Mouse (Mus musculus) 416B (cell line): ENCODE data around the gene Gm21992.
"Not testable (repeated sequence)": the region's sequence is repeated elsewhere in the genome, so short reads cannot be mapped to it uniquely, and the experiment has no call there.

Experiments
- DNase-seq: peaks from one replicate; pipeline ENCODE4 v3.0.0; 2011; ENCODE audit warnings: low read depth

Gene Gm21992

GRCm38 (mm10) chr19:4812334-4812949 lies 1.0 kb upstream of the Gm21992 start:
- peak; percentile 74 for DNase-seq

DNA sequence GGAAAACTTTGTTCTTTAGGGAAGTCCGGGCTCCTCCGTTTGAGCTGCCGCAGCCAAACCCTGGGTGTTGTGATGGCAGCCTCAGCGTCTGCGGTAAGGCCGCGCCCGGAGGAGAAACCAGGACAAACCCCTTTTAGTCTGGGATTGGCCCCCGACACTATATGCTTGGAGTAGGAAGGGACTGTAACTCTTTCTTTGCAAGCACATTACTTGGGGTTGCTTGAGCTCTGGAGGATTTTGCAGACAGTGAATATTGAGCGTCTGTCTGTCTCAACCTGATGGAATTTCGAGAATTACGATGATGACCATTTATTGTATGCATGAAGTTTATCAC lies 464 bp upstream of the Gm21992 start:
- DNase-seq: no peak

GRCm38 (mm10) chr19:4810746-4811062 lies 708 bp downstream of the Gm21992 start:
- no peak for DNase-seq

DNA sequence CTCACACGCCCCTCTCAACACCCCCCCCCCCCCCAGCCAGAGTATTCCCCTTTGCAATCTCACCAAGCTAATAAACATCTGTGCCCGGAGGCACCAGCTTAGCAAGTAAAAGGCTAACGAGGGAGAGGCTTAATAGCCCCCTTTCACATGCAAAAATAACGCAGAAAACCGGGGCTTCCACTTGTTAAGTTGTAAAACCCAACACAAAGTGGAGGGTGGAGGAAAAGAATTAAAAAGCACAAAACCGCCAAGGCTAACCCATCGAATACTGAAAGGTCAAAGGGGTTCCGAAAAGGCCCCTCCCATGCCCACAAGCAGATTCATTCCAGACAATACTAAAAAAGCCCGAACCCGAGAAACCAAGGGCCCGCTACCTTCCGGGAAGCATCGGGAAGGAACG lies 1.1 kb downstream of the Gm21992 start:
- DNase-seq: no peak

GRCm38 (mm10) chr19:4803283-4803682 lies 8.1 kb downstream of the Gm21992 start:
- DNase-seq: no peak

GRCm38 (mm10) chr19:4802691-4803091 lies 8.7 kb downstream of the Gm21992 start:
- no peak for DNase-seq

GRCm38 (mm10) chr19:4799083-4799482 lies 12.3 kb downstream of the Gm21992 start:
- no peak for DNase-seq

DNA sequence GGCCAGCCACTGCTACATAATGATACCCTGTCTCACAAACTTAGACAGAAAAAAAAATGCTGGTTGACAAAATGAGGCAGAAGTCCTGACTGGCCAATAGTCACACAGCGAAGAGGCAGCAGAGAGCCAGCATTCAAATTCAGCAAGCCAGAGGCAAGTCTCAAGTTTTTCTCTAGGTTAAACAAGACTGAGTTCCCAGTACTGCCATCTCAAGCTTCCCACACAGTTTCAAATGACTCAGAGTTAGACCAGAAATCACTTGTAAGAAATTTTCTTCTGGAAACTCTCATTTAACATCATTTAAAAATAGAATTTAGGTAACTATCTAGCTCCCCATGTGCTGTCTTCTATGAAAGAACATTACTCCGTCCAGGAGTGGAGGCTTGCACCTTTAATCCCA lies 13.6 kb downstream of the Gm21992 start:
- no peak for DNase-seq

DNA sequence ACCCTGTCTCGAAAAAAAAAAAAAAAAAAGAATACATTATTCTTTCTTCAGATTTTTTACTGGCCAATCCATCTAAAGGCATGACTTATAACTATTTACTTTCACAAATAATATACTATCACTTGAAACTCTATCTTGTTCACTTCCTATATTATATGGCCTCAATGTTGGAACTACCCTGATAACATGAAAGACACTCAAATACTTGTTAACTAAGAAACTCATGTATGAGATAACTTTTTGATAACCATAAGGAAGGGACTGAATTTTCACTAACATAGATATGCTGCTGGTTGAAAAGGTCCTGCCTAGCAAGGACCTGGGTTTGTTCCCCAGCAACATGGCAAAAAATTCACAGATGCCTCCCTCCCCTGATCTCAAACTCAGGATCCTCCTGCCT lies 15.5 kb downstream of the Gm21992 start:
- no peak for DNase-seq

DNA sequence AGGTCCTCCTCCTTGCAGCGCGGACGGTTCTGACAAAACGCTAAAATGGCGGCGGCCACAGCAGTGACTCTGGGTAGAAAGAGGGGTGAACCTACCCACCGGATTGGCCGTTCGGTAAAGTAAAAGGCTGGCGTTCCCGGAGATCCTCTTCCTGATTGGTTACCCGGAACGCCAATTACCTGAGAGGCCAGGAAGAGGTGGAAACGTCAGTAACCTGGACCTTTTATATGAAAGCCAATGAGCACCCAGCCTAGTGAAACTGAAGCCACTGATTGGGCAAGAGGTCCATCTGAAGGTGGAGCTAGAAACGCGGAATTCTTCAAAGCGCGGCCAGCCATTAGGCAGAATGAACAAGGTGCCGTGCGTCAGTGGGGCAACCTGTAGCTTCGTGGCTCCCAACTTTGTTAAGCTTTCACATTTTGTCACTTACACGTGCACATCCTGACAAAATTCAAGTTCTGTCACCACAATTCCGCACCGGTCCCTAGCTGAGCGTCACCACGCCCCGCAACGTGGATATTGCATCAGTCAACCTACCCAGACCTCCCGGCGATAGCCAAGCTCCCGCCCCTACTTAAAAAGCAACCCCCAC lies 17.5 kb downstream of the Gm21992 start, which contains the start of gene Rbm4:
Gene Rbm4 (minus strand): TSS at position 71 of the 592 bp plus-strand sequence.
- DNase-seq: peak; percentile 100

DNA sequence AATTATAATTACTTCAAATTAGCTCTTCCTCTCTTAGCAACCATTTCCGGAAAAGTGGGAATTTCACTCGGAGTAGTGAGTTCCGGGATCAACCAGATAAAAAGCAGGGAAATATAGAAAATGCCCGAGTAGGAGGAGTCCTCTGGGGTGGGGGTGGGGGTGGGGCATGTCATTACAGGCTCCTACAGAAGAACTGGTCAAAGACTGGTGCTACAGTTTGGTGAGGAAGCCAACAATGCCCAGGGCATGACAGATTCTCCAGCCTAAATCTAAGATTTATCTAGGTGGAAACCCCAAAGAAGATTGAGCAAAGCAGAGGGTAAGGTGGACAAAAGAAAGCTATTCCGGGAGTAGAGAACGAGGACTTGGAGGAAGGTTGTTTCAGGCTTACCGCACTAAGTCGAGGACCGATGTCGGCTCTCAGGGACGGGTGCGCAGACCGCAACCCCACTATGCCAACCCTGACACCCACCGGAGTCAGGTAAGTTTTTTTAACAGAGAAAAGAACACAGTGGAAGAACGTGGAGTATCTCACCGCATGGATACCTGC lies 18.1 kb downstream of the Gm21992 start:
- DNase-seq: no peak

- DNase-seq: no peak
These were observed 25.1 kb downstream of the Gm21992 start for GRCm38 (mm10) chr19:4786313-4786712.

DNA sequence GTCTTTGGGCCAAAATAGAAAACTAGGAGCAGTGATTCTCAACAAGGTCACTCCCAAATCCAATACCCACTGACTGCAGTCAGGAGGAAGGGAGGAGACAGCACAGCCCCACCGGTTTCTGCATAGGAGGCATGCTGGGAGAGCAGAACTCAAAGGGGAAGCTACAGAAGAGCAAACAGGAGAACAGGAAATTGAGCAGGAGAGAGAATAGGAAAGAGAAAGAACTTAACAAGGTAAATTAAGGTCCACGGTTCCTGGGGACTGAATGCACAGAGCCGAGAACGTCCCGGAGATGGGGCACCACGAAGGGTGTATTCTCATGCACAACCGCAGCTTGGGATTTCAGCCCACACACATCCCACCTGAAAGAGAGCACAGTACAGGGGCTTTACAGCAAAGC lies 26.2 kb downstream of the Gm21992 start:
- DNase-seq: no peak

- no peak for DNase-seq
These were observed 28.5 kb downstream of the Gm21992 start for GRCm38 (mm10) chr19:4782891-4783290.

DNA sequence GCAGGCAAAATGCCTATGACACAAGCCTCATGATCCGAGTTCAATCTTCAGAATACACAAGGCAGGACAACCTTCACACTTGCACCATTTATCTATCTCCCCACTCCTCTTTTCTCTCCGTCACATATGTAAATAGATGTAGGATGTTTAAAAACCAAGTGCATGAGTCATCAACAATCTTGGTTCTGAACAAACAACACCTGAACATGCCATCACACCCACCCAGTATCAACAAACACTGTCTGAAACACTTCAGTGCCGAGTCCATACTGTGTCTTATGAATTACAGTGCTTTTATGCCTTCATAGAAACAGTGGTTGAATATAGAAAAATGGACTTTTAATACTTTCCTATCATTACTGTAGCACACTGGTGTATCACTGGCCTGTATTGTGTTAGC lies 38.6 kb downstream of the Gm21992 start:
- DNase-seq: no peak

- no peak for DNase-seq
These were observed 43.8 kb downstream of the Gm21992 start for GRCm38 (mm10) chr19:4767507-4768148.

GRCm38 (mm10) chr19:4762876-4763275 lies 48.5 kb downstream of the Gm21992 start:
- DNase-seq: peak; percentile 48

DNA sequence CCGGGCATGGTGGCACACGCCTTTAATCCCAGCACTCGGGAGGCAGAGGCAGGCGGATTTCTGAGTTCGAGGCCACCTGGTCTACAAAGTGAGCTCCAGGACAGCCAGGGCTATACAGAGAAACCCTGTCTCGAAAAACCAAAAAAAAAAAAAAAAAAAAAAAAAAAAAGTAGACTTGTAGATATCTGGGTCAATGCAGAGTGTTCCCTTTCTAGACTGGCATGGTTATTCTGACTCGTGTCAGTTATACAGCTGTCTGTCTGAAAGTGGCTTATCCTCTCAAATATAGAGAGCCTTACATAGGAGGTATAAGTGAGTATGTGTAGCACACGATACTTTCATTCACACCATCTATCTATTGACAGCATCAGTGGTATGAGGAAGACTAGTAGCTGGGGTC lies 50.9 kb downstream of the Gm21992 start:
- not testable (repeated sequence) for DNase-seq

DNA sequence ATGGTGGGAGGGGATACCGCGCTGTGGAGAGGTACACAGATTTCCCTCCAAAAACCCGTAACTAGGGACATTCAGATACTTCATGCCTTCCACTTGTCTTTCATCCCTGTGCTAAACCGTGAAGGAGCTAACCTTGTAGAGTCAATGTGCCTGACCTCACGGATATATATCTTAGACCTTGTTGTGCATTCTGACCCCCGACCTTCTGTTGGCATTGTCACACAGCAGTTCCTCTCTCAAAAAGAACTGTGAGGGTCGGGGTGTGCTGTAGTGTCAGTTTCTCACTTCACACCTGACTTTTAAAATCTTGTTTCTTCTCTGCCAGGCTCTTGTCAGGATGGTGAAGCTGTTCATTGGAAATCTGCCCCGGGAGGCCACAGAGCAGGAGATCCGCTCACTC lies 54.5 kb downstream of the Gm21992 start:
- no peak for DNase-seq

- DNase-seq: peak; percentile 91
These were observed 55.1 kb downstream of the Gm21992 start, which contains the start of gene Rbm4b for GRCm38 (mm10) chr19:4756193-4756911. Gene Rbm4b, plus strand, starts transcription at chr19:4756497.

DNA sequence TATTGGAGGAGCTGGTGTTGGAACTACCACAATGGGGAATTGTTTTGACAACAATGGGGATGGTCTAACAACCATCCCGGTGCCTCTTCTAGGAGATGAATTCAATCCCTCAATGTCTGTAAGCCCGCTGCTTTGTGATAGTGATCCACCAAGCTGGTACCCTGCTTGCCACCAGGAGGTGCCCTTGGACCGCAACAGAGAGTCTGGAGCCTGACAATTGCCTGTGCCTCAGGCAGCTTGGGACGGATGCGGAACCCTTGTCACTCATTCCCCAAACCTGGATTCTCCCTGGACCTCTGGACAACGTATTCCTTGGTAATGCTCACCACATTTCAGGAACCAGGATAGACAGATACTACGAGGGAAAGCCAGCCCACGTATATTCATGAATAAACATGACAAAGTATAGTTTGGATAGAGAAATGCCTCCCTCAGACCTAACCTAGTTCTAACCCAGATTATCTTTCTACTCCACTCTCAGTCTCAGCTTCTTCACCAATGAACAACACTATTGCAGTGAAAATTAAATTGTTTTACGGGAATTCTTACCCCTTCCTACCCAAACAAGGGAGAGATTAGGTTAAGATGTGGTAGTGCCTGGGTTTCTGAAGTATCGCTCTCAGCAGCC lies 55.7 kb downstream of the Gm21992 start:
- DNase-seq: peak; percentile 89

- no peak for DNase-seq
These were observed 61.4 kb downstream of the Gm21992 start for GRCm38 (mm10) chr19:4749975-4750374.
